Mouse (Mus musculus): ENCODE measurements around the gene Trim65.

DNA sequence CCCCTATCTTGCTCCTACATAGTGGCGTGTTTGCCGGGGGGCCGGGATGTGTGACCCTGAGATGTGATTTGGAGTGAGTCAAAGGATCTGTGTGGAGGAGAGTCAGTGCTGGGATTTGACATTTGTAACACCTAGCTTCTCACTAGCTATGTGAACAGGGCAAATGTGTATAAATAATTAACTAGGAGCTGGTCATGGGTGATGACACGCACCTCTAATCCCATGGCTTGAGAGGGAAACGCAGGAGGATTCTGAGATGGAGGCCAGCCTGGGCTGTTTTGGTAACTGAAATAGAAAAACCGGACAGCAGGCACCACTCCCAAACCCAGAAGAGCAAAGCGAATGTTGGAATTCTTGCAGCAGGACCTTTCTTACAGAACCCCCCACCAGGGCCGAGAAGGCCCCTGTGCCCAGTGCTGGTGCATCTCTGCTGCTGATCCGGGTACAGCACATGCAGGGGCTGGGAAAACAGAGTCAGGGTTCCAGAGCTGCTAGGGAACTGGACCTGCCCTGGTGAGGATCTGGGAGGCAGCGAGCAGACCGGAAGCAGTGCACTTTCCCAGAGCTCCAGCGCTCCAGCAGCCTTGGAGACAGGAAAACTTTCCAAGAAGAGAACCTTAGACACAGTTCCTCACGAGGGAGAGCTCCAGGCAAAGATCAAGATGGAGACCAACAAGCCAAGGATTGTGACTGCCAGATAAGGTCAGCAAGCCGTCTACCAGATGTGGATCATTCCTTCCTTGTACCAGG, 32.0 kb downstream of the Trim65 start:
- TF ChIP-seq POLR2A (IDR thresholded peaks at IDR 0.05; ENCODE audit: borderline replicate concordance, control insufficient read depth, low read depth, low read length) (no peak), CTCF (IDR thresholded peaks at IDR 0.05; ENCODE audit: control insufficient read depth, insufficient read depth, low read length) (no peak)

Data from bone marrow, adult 2 months (tissue).